25 mouse cellular contexts compared by ENCODE assay signal in the genomic region with DNA sequence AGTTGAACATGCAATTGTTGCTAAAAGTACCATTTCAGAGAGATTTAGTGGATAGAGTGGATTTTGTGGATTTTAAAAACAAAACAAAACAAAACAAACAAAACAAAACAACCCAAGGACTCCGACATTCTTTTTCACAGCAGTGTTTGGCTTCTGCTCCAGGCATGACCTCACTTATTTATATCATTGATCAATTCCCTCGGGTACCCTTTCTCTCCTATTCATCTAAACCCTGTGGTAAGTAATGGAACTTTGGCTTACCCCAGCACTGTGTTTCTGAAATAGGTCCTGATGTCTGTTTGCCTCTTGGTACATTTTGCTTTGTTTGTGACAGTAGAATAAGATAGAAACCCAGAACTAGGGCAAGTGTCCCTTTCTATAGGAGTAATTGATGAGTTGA. TPM values are rescaled to one million over a fixed set of nuclear protein-coding genes. Genes with fewer than 3 reads are reported as not detected.
A peak's percentile ranks its signal among the peaks of the same experiment; 100 is the strongest.
DNase-seq lines count a peak whose midpoint lies in the region; ATAC-seq and TF ChIP-seq lines count a peak whose summit lies in the region.
"Had no signal": no experiment of that assay in that cellular context is flagged by ENCODE, and none has a peak within 500 bp of the region (broad histone marks: within the 10 kb centered on the region; RNA-seq: fewer than 3 reads in every experiment).

No protein-coding gene starts in this region.

- 51% methylated on average over 2 of the region's 2 CpGs for WGBS in kidney, embryonic 15.5 days
- 18% methylated on average over 2 of the region's 2 CpGs for WGBS in lung, embryonic 14.5 days
- 31% methylated on average over 2 of the region's 2 CpGs for WGBS in lung, adult 2 months

- no peak overlapping the region for H3K9ac ChIP-seq in kidney, embryonic 15.5 days
- H3K9ac ChIP-seq in lung, embryonic 14.5 days = no peak overlapping the region
- H3K9ac ChIP-seq: forebrain, embryonic 13.5 days; heart, embryonic 12.5 days; heart, embryonic 15.5 days; hindbrain, embryonic 13.5 days had no signal

- no peak for DNase-seq in kidney, postnatal 4 days
- DNase-seq in lung, embryonic 14.5 days = no peak
- no peak for DNase-seq in lung, adult 2 months
- DNase-seq in NIH3T3 (ENCODE audit: low read depth) (peak; percentile 57), adipocyte (ENCODE audit: low spot score) (peak; percentile 70)
- DNase-seq: adrenal gland, postnatal 10 days; adrenal gland, postnatal 36 days; cerebellum, adult 18-20 months; cerebellum, adult 9-10 months; cerebellum, postnatal 14 days; gastrocnemius, postnatal 10 days; gastrocnemius, postnatal 36 days; heart, postnatal 10 days; heart, postnatal 36 days had no signal

- no peak for TF ChIP-seq POLR2A in lung, adult 2 months (IDR thresholded peaks at IDR 0.05; ENCODE audit: borderline replicate concordance, extremely low read depth, low read depth, low read length)

- 0 out of 2 replicates have a peak, but pooled peaks cover 2% of the 10 kb centered on the region for H3K4me1 ChIP-seq in kidney, embryonic 15.5 days
- H3K4me1 ChIP-seq in lung, embryonic 14.5 days (ENCODE audit: insufficient read depth) = no peaks in the 10 kb centered on the region
- no peaks in the 10 kb centered on the region for H3K4me1 ChIP-seq in lung, adult 2 months (ENCODE audit: control insufficient read depth, insufficient read depth, low read length)
- H3K4me1 ChIP-seq: forebrain, embryonic 13.5 days had no signal

- H3K27ac ChIP-seq in kidney, embryonic 15.5 days = 0 out of 2 replicates have a peak overlapping the region, but pooled peaks have one; percentile 41
- no peak overlapping the region for H3K27ac ChIP-seq in lung, embryonic 14.5 days (ENCODE audit: low read depth)
- H3K27ac ChIP-seq: forebrain, embryonic 10.5 days; forebrain, embryonic 13.5 days; heart, embryonic 15.5 days; hindbrain, embryonic 10.5 days; hindbrain, embryonic 13.5 days had no signal

- H3K4me3 ChIP-seq in kidney, embryonic 15.5 days (replicated peaks) = no peak overlapping the region
- H3K4me3 ChIP-seq in lung, embryonic 14.5 days (ENCODE audit: low read depth, low read length) = no peak overlapping the region
- no peak overlapping the region for H3K4me3 ChIP-seq in lung, adult 2 months (replicated peaks; ENCODE audit: extremely low read depth, low read depth, low read length)
- H3K4me3 ChIP-seq: forebrain, embryonic 10.5 days; forebrain, embryonic 13.5 days; heart, embryonic 12.5 days; heart, embryonic 15.5 days; hindbrain, embryonic 10.5 days; hindbrain, embryonic 13.5 days had no signal

- no peaks in the 10 kb centered on the region for H3K36me3 ChIP-seq in kidney, embryonic 15.5 days
- H3K36me3 ChIP-seq in lung, embryonic 14.5 days (ENCODE audit: insufficient read depth) = no peaks in the 10 kb centered on the region
- H3K36me3 ChIP-seq: forebrain, embryonic 10.5 days; heart, embryonic 12.5 days; heart, embryonic 15.5 days; hindbrain, embryonic 10.5 days; hindbrain, embryonic 13.5 days had no signal

- H3K4me2 ChIP-seq in kidney, embryonic 15.5 days = no peak overlapping the region
- H3K4me2 ChIP-seq in lung, embryonic 14.5 days = no peak overlapping the region
- H3K4me2 ChIP-seq: forebrain, embryonic 13.5 days; heart, embryonic 12.5 days; heart, embryonic 15.5 days; hindbrain, embryonic 13.5 days had no signal

- no peaks in the 10 kb centered on the region for H3K27me3 ChIP-seq in kidney, embryonic 15.5 days
- no peaks in the 10 kb centered on the region for H3K27me3 ChIP-seq in lung, embryonic 14.5 days (ENCODE audit: insufficient read depth, low read length)
- H3K27me3 ChIP-seq: forebrain, embryonic 13.5 days; heart, embryonic 12.5 days; heart, embryonic 15.5 days; hindbrain, embryonic 13.5 days had no signal

- no peak for TF ChIP-seq CTCF in lung, embryonic 14.5 days (IDR thresholded peaks at IDR 0.05; ENCODE audit: low read depth)
- TF ChIP-seq CTCF in lung, adult 2 months (IDR thresholded peaks at IDR 0.05; ENCODE audit: insufficient read depth, low read length) = no peak

- no peaks in the 10 kb centered on the region for H3K9me3 ChIP-seq in kidney, embryonic 15.5 days (replicated peaks)
- H3K9me3 ChIP-seq in lung, embryonic 14.5 days (ENCODE audit: low read depth, low read length) = no peaks in the 10 kb centered on the region
- H3K9me3 ChIP-seq: forebrain, embryonic 10.5 days; forebrain, embryonic 13.5 days; heart, embryonic 12.5 days; heart, embryonic 15.5 days; hindbrain, embryonic 10.5 days; hindbrain, embryonic 13.5 days had no signal

- ATAC-seq in kidney, embryonic 15.5 days (replicated peaks; ENCODE audit: low FRiP score) = no peak
- ATAC-seq in lung, embryonic 14.5 days (ENCODE audit: insufficient read depth) = 0 out of 2 replicates have a peak, but pooled peaks have one; percentile 14
- ATAC-seq: activated CD4-positive, CD25-positive, alpha-beta regulatory T cell, adult 4 months; CD4-positive, CD25-positive, alpha-beta regulatory T cell, adult 4 months; forebrain, embryonic 13.5 days; forebrain, embryonic 16.5 days; hindbrain, embryonic 16.5 days had no signal

RNA-seq across cellular contexts. Expression of gene Tiam2, which starts 52.2 kb away (rescaled TPM):
- 4.5 and 5.0 TPM in 2 replicates for polyA plus RNA-seq in kidney, embryonic 15.5 days (2015; fragmentation: Nextera tagmentation; extraction: Ambion mirVana)
- 6.5 and 7.3 TPM in 2 replicates for polyA plus RNA-seq in lung, embryonic 14.5 days (2014; fragmentation: Nextera tagmentation; extraction: Ambion mirVana)
- 0.80 and 1.3 TPM in 2 replicates for polyA plus RNA-seq in lung, adult 2 months (2012; rRNA removed)

Comparison
In these comparisons a context has a peak if more than half of its experiments do, and no peak if none do; other contexts are left out.
1. DNase-seq: peak in NIH3T3 (single experiment) and adipocyte (single experiment); none in kidney, postnatal 4 days (0 of 2), lung, embryonic 14.5 days (single experiment) and lung, adult 2 months (single experiment).